Mouse (Mus musculus) kidney, adult 2 months (tissue): ENCODE data around the gene Dapk1.

Experiments
- CTCF ChIP-seq: fragments of 200-500 bp; conservative IDR thresholded peaks from 2 replicates; pipeline ENCODE4 v1.5.1; 2011; ENCODE audit warnings: low read depth, mild to moderate bottlenecking, control low read depth, low read length, moderate library complexity, mixed read lengths; ENCODE audit not compliant: insufficient read depth, insufficient read length
- POLR2A ChIP-seq: fragments of 200-500 bp; IDR thresholded peaks from one replicate; pipeline ENCODE4 v1.6.1; 2011; ENCODE audit warnings: low read depth, low read length, control low read depth

GRCm38 (mm10) chr13:60615057-60615650, 13.4 kb downstream of the Dapk1 start:
- TF ChIP-seq CTCF, result no peak
- TF ChIP-seq POLR2A, result no peak
